Mouse (Mus musculus) monocyte, adult 59 days (primary cell): ENCODE measurements around the gene Tmed9. TPM values are rescaled to one million over a fixed set of nuclear protein-coding genes. Genes with fewer than 3 reads are reported as not detected.

Experiments
- total RNA-seq, 2 experiments: library from RNA; stranded (reverse); gene quantifications; one replicate each; pipeline ENCODE4 v1.2.4; 2023

Gene Tmed9
- total RNA-seq: 10 to 100 TPM; 93.3 to 95.8 TPM

DNA sequence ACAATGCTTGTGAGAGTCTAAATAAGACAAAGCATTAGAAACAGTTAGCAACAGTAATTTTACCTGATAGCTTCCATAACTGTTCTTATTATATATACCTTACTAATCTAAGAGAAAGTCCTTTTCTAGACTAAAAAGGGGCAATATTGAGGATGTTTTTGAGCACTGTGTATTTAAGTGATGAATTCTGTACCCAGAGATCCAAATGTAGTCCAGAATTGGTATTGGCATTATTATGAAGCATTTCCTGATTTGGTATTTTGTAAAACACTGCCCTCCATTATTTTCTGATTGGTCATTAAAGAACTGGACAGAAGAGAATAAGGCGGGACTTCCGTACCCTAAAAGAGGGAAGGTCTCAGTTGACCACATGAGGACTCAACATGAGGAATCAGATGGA, at the start of gene Tmed9:
Gene Tmed9, plus strand, starts transcription at position 301 of the 400 bp plus-strand sequence.

DNA sequence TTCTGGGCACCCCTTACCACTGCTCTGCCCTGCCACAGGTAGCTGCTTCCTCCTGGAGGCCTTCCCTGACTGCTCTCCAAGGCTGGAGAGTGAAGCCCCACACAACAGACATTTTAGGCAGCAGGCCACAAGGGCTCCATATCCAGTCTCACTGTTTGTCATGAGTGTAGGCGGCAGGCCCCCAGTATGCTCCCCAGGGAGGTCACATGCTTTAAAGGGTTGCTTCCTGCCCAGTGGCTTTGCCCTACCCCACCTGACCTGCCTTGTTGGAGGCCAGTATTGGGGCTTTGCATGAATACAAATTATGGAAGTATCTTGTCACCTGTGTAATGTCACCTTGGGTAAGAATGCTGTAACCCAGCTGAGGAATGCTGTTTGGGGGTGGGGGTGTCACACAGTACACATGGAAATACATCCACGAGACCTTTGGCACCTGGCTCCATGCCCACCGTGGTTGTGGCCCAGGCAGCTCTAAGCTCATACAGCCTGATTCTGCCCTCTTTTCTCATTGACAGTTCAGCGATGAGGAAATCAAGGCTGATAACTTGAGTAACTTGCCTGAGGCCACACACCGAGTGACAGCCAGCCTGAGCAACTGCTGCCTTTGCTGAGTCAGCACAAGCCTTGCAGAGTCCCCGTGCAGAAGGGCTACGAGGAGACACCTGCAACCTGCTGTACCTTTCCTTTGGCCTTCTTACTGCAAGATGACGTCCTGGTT, 44.2 kb upstream of the Tmed9 start, which contains the start of gene Dok3:
Gene Dok3, minus strand, starts transcription at position 99 of the 718 bp plus-strand sequence.

DNA sequence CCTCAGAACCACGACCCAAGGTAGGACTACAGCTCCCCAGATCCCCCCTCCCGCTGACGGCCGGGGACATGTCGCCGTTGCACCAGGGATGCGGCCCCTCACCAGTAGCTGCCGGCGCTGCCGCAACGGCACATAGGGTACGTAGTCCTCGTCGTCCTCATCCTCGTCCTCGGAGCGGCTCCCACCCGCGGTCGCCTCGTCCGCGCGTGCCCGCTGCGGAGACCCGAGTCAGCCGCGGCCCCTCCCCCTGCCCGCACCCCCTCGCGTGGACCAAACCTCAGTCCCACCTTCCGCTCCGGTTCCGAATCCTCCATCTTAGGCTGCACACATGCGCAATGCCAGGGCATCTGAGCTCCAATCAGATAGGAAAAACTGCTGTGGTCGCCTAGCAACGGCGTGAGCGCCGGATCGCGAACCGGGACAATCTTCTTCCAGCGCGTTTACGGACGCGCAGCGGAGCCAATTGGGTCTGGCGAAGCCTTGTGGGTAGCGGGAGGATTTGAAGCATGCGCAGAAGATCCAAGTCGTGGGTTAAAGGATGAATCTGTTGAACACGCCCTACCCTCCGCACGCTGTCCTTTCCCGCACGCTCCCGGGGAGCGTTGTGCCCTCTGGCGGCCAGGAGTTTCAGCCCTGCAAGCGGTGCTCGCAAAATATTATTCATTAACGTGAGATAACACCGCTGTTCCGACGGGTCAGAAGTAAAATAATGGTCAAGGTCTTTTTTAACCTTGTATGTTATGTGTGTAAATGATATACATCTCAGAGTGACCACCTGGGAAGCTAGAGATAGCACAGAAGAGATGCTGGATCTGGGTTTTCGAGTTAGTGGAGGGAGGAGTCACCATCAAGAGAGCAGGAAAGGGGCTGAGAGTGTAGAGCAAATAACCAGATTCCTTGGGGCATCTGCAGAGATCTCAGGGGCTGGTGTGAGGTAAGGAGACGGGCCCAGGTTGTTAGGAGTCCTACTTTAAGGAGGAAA, 37.0 kb upstream of the Tmed9 start, which contains the start of gene Ddx41:
Gene Ddx41, minus strand, starts transcription at position 465 of the 982 bp plus-strand sequence.

DNA sequence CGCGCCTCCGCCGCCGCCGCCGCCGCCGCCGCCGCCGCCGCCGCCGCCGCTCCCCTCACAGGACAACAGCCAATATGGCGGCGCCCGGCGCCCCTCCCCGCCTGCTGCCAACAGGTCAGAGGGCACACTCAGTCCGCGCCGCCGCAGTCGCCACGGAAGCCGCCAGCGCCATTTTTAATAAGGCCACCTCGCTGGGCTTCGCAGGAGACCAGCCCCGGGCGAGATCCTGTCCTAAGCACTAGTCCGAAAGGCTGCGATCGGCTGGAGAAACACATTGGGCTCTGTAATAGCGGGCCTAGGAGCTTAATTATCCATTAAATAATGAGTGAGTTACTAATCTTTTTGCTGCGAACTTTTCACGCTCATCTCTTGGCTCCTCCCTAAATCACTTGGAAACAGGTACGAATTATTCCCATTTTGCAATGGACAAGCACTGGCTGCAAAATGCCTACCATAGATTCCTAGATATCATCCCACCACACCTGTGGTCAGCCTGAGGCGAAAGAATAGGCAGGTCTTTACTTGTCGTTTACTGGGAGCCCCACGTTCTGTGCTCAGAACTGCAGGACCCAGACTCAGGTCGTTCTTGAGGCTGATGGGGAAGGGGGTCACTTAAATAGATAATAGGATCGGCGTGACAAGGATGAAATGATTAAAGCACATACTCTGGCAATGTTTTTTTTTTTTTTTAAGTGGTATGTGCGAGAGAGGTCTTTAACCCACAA, 2.3 kb upstream of the Tmed9 start, which contains the start of gene Fam193b:
Gene Fam193b, minus strand, starts transcription at position 94 of the 725 bp plus-strand sequence.

DNA sequence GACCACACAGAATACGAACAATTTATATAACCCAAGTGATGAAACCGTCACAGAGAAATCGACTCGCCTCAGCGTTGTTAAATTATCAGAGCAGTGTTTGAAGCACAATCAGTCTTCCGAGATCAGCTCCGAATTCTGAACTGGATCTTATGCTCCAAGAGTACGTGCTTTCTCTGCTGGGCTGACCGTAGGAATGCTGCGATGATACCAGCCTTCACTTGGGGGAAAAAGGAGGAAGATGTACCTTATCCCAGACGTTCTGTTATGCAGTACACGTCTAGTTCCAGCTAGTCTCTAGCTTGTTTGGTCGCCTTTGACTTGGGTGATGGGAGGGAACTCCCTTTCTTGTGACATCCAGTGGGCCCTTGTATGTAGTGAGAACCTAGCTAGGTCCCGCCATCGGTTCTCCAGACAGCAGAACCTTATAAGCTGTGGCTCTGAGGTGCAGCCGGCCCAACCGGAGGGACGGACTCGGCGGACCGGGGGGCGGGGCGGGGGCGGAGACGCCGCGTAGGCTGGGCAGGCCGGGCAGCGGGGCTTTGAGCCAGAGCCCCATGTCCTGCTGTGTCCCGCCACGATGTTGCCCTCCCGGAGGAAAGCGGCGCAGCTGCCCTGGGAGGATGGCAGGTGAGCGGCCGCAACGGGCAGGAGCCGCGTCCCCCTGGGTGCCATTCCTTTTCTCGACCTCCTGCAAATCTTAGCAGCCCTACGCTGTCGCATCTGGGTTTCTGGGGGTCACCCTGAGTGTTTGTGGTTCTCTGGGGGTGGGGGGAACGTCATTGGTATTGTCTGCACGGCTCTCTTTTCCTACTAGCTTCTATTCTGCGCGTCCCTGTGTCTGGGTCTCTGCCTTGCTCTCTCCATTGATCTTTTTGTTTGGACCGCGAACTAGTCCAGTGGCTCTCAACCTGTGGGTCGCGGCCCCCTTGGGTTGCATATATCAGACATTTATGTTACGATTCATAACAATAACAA, 26.3 kb downstream of the Tmed9 start, which contains the start of gene B4galt7:
Gene B4galt7, plus strand, starts transcription at position 331 of the 975 bp plus-strand sequence.

DNA sequence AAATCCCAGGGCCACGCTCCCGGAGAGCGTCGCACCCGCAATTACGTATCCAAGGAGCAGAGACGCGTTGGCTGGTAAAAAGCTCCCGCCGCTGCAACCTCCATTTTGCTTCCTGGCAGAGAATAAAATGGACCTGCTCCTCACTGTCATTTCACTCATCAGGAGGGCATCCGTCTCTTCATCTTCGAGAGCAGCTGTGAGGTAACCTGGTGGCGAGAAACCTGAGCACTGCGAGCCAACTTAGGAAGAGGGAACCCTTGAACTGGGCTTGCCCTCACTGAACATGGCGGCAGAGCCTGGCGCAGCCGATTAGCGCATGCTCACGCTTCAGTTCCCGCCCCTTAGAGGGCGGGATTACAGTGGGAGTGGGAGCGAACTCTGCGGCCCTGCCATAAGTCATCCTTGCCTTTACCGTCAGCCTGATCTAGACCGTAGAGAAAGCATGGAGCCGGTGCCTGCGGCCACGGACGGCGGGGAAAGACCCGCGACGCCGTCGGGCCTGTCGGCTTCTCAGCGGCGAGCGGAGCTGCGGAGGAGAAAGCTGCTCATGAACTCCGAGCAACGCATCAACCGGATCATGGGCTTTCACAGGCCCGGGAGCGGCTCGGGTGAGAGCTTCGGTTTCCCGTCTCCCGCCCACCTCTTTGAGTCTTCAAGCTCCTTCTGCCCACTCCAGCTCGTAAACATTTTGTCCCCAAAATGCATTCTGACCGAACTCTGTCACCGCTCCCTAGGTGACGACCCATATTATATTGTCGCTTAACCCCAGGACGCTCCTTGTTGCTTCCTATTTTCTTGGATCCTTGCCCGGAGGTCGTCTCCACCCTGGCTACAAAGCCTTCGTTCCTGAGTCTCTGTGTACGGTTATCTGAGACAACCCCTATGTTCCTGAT, 49.4 kb downstream of the Tmed9 start, which contains the start of gene Caml:
Gene Caml, plus strand, starts transcription at position 357 of the 893 bp plus-strand sequence.

DNA sequence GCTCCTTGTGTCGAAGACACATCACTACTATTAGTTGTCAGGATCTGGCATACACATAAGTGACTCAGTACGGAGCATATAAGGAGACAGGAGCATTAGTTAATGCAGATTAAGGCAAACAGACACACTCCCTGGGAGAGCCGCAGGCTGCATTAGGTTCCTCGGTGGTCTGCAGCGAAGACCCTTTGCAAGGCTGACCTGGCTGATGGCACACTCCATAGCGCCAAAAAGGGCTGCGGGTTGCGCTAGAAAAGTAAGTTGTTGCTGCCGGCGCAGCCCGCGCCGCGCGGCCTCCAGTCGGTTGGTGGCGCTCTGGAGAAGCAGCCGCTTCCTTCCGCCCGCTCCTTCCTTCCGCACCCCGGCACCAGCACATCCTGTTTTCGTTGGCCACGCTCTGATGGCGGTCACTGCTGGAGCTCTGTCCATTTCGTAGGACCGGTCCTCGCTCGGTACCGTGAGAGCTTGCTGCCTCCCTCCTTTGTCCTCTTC, 61.2 kb downstream of the Tmed9 start, which contains the start of gene Ddx46:
Gene Ddx46, plus strand, starts transcription at position 389 of the 489 bp plus-strand sequence.

Other genes with a start within 250 kb of the Tmed9 start
- under 1 TPM; 0.36 to 0.52 TPM for gene Mxd3, start 243.9 kb upstream of the Tmed9 start, total RNA-seq
- 100 to 1,000 TPM; 116 to 125 TPM for gene Lman2, start 210.9 kb upstream of the Tmed9 start, total RNA-seq
- gene Rgs14, start 204.0 kb upstream of the Tmed9 start, total RNA-seq: 10 to 100 TPM; 65.0 to 65.2 TPM
- gene Slc34a1, start 175.5 kb upstream of the Tmed9 start, total RNA-seq: not detected
- not detected for gene Pfn3, start 158.5 kb upstream of the Tmed9 start, total RNA-seq
- gene F12, start 146.9 kb upstream of the Tmed9 start, total RNA-seq: not detected
- gene Grk6, start 128.7 kb upstream of the Tmed9 start, total RNA-seq: 100 to 1,000 TPM; 149 to 155 TPM
- gene Prr7, start 109.5 kb upstream of the Tmed9 start, total RNA-seq: 10 to 100 TPM in 1 of 2 experiments, 1 to 10 TPM in 1; 8.6 to 10.9 TPM
- 1 to 10 TPM in 1 of 2 experiments, under 1 TPM in 1; 0.71 to 1.3 TPM for gene Dbn1, start 85.6 kb upstream of the Tmed9 start, total RNA-seq
- gene Pdlim7, start 60.1 kb upstream of the Tmed9 start, total RNA-seq: 10 to 100 TPM in 1 of 2 experiments, 1 to 10 TPM in 1; 6.9 to 10.9 TPM
- 100 to 1,000 TPM; 249 to 258 TPM for gene Dok3, start 44.4 kb upstream of the Tmed9 start, total RNA-seq
- gene Ddx41, start 37.1 kb upstream of the Tmed9 start, total RNA-seq: 10 to 100 TPM; 59.0 to 60.2 TPM
- 100 to 1,000 TPM in 1 of 2 experiments, 10 to 100 TPM in 1; 90.5 to 104 TPM for gene Fam193b, start 2.6 kb upstream of the Tmed9 start, total RNA-seq
- gene B4galt7, start 26.2 kb downstream of the Tmed9 start, total RNA-seq: 10 to 100 TPM; 11.4 to 13.0 TPM
- gene Caml, start 49.3 kb downstream of the Tmed9 start, total RNA-seq: 10 to 100 TPM; 18.6 to 20.4 TPM
- gene Ddx46, start 61.3 kb downstream of the Tmed9 start, total RNA-seq: 10 to 100 TPM; 52.8 to 65.4 TPM
- gene B230219D22Rik, start 119.4 kb downstream of the Tmed9 start, total RNA-seq: 10 to 100 TPM; 26.2 to 27.4 TPM
- gene Txndc15, start 140.9 kb downstream of the Tmed9 start, total RNA-seq: 10 to 100 TPM; 24.5 to 26.3 TPM
- 10 to 100 TPM; 28.3 to 31.9 TPM for gene Pcbd2, start 153.6 kb downstream of the Tmed9 start, total RNA-seq
- not detected for gene Catsper3, start 210.8 kb downstream of the Tmed9 start, total RNA-seq